Mouse (Mus musculus): ENCODE measurements at regions not wholly inside any gene's neighbourhood (a gene's known extent, or its start where the extent isn't known, plus 50 kb on each side); places are given as distances from the start of the nearest gene placed in this dataset.

DNA sequence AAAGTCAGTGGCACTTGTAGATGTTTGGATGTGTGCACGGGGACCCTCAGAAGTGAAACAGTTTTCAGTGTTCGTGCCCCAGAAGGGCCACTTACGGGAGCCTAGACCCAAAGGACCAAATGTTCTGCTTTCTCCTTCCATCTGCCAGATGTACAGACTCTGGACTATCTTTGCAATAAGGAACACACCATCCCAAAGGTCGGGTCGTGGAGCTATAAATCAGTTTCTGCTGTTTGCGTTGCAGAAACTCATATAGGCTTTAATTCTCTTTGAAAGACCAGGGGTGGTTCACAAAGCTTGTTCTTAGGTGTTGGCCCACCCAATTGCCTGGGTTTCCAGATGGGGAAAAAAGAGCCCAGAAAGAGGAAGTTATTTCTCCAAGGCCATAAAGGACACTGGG lies 206.3 kb upstream of the Cdh5 start:
- H3K4me1 ChIP-seq (ENCODE audit: control insufficient read depth, low read depth, low read length) = no peaks in the 10 kb centered on the region
- no peaks in the 10 kb centered on the region for H3K27me3 ChIP-seq (ENCODE audit: control insufficient read depth, insufficient read depth, low read depth, low read length)
- H3K36me3 ChIP-seq (ENCODE audit: control insufficient read depth, insufficient read depth) = no peaks in the 10 kb centered on the region
- WGBS (ENCODE audit: insufficient replicate concordance) = 66% methylated on average over 6 of the region's 6 CpGs
- H3K4me3 ChIP-seq (ENCODE audit: low read depth, low read length) = no peak overlapping the region
- no peaks in the 10 kb centered on the region for H3K9me3 ChIP-seq (replicated peaks; ENCODE audit: control insufficient read depth, low read length)
- no peak overlapping the region for H3K9ac ChIP-seq (ENCODE audit: low read depth, low read length)
- H3K27ac ChIP-seq (ENCODE audit: low read length) = no peak overlapping the region
- no peak overlapping the region for H3K4me2 ChIP-seq (ENCODE audit: low read depth, low read length)
- no peak for ATAC-seq (ENCODE audit: low read depth)

- no peaks in the 10 kb centered on the region for H3K27me3 ChIP-seq (ENCODE audit: control insufficient read depth, insufficient read depth, low read depth, low read length)
- H3K9ac ChIP-seq (ENCODE audit: low read depth, low read length) = no peak overlapping the region
- H3K4me3 ChIP-seq (ENCODE audit: low read depth, low read length) = no peak overlapping the region
- no peaks in the 10 kb centered on the region for H3K9me3 ChIP-seq (replicated peaks; ENCODE audit: control insufficient read depth, low read length)
- no peaks in the 10 kb centered on the region for H3K36me3 ChIP-seq (ENCODE audit: control insufficient read depth, insufficient read depth)
- no peak overlapping the region for H3K27ac ChIP-seq (ENCODE audit: low read length)
- no peak for ATAC-seq (ENCODE audit: low read depth)
- WGBS (ENCODE audit: insufficient replicate concordance) = 64% methylated on average over 7 of the region's 7 CpGs
- H3K4me2 ChIP-seq (ENCODE audit: low read depth, low read length) = no peak overlapping the region
- H3K4me1 ChIP-seq (ENCODE audit: control insufficient read depth, low read depth, low read length) = no peaks in the 10 kb centered on the region
These were observed 204.0 kb upstream of the Cdh5 start for GRCm38 (mm10) chr8:103897463-103897862.

DNA sequence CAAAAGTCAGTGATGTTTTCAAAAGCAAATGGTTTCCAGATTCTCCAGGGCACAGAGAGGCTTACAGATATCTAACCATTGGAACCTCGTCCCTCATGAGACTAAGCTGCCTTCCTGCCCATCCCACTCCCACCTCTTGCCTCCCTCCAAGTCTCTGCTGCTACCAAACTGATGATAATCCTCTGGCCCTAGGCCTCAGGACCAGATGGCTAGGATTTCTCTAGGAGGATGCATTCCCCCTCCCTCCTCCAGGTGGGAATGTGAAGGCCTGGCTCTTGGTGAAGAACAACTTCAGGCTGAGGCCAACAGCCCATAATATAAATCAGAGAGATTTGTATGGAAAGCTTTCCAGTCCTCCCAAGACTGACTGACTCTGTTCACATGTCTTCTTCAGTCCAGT lies 198.9 kb upstream of the Cdh5 start:
- Histone ChIP-seq H3K4me3 (ENCODE audit: low read depth, low read length) (no peak overlapping the region), H3K27me3 (ENCODE audit: control insufficient read depth, insufficient read depth, low read depth, low read length) (no peaks in the 10 kb centered on the region), H3K9ac (ENCODE audit: low read depth, low read length) (no peak overlapping the region), H3K27ac (ENCODE audit: low read length) (no peak overlapping the region), H3K36me3 (ENCODE audit: control insufficient read depth, insufficient read depth) (no peaks in the 10 kb centered on the region), H3K4me2 (ENCODE audit: low read depth, low read length) (no peak overlapping the region), H3K9me3 (replicated peaks; ENCODE audit: control insufficient read depth, low read length) (no peaks in the 10 kb centered on the region), H3K4me1 (ENCODE audit: control insufficient read depth, low read depth, low read length) (no peaks in the 10 kb centered on the region)
- no peak for ATAC-seq (ENCODE audit: low read depth)
- WGBS (ENCODE audit: insufficient replicate concordance) = 47% methylated on average over 1 of the region's 1 CpGs

- no peak overlapping the region for H3K4me2 ChIP-seq (ENCODE audit: low read depth, low read length)
- no peak overlapping the region for H3K9ac ChIP-seq (ENCODE audit: low read depth, low read length)
- no peaks in the 10 kb centered on the region for H3K9me3 ChIP-seq (replicated peaks; ENCODE audit: control insufficient read depth, low read length)
- no peak overlapping the region for H3K27ac ChIP-seq (ENCODE audit: low read length)
- H3K27me3 ChIP-seq (ENCODE audit: control insufficient read depth, insufficient read depth, low read depth, low read length) = no peaks in the 10 kb centered on the region
- whole genome bisulfite sequencing (ENCODE audit: insufficient replicate concordance) = 62% methylated on average over 5 of the region's 5 CpGs
- no peaks in the 10 kb centered on the region for H3K36me3 ChIP-seq (ENCODE audit: control insufficient read depth, insufficient read depth)
- no peak for ATAC-seq (ENCODE audit: low read depth)
- no peaks in the 10 kb centered on the region for H3K4me1 ChIP-seq (ENCODE audit: control insufficient read depth, low read depth, low read length)
- H3K4me3 ChIP-seq (ENCODE audit: low read depth, low read length) = no peak overlapping the region
These were observed 197.8 kb upstream of the Cdh5 start for GRCm38 (mm10) chr8:103903635-103904034.

DNA sequence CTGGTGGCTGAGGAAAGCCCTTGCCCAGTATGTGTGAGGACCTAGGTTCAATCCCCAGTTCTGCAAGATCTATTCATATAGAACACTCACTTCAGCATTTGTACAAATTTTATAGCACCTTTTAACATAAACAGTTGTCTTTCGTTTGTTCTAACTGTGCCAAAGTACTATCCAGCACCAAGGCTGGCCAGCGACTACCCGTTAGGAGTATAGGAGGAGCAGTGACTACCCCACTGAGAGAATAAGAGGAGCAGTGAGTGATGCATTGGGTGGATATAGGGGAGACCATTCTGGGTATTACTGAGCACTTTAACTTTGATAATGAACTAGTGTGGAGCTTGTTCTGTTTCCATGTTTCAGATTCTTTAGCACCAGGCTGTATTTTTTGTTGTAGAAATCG lies 193.8 kb upstream of the Cdh5 start:
- no peaks in the 10 kb centered on the region for H3K9me3 ChIP-seq (replicated peaks; ENCODE audit: control insufficient read depth, low read length)
- no peaks in the 10 kb centered on the region for H3K27me3 ChIP-seq (ENCODE audit: control insufficient read depth, insufficient read depth, low read depth, low read length)
- no peak overlapping the region for H3K4me3 ChIP-seq (ENCODE audit: low read depth, low read length)
- no peaks in the 10 kb centered on the region for H3K4me1 ChIP-seq (ENCODE audit: control insufficient read depth, low read depth, low read length)
- H3K36me3 ChIP-seq (ENCODE audit: control insufficient read depth, insufficient read depth) = no peaks in the 10 kb centered on the region
- no peak overlapping the region for H3K4me2 ChIP-seq (ENCODE audit: low read depth, low read length)
- ATAC-seq (ENCODE audit: low read depth) = no peak
- no peak overlapping the region for H3K27ac ChIP-seq (ENCODE audit: low read length)
- no peak overlapping the region for H3K9ac ChIP-seq (ENCODE audit: low read depth, low read length)
- 63% methylated on average over 4 of the region's 4 CpGs for WGBS (ENCODE audit: insufficient replicate concordance)

DNA sequence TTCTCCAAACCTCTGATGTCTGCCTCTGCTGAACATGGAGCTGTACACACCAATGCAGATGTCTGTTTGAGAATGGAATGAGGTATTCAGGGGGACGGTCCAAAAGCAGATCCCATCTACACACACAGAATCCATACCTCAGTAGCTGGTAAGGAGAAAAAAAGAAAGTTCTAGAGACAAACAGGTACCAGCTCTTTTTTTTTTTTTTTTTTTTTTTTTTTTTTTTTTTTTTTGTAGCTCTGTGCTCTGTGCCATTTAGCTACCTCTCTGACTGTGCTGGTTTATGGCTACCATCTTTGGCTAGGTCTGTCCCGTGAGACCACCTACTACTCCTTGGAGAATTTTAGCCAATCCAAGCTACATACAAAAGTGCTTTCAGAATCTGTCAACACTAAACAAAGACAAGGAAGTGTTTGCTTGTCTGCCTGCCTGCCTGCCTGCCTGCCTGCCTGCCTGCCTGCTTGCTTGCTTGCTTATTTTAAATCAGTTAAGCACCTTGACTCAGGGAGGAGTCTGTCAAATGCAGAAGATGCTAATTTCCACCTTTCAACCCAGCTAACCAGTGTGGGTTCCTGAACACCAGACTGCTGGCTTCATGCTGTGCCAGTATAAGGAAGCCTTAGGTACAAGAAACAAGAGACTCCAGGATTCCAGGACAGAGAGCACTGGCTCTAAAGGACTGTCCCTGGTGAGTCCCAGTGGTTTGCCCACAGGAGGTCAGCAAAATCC lies 190.0 kb upstream of the Cdh5 start:
- no peak for ATAC-seq (ENCODE audit: low read depth)
- WGBS (ENCODE audit: insufficient replicate concordance) = 56% methylated on average over 2 of the region's 2 CpGs
- no peak overlapping the region for H3K9ac ChIP-seq (ENCODE audit: low read depth, low read length)

DNA sequence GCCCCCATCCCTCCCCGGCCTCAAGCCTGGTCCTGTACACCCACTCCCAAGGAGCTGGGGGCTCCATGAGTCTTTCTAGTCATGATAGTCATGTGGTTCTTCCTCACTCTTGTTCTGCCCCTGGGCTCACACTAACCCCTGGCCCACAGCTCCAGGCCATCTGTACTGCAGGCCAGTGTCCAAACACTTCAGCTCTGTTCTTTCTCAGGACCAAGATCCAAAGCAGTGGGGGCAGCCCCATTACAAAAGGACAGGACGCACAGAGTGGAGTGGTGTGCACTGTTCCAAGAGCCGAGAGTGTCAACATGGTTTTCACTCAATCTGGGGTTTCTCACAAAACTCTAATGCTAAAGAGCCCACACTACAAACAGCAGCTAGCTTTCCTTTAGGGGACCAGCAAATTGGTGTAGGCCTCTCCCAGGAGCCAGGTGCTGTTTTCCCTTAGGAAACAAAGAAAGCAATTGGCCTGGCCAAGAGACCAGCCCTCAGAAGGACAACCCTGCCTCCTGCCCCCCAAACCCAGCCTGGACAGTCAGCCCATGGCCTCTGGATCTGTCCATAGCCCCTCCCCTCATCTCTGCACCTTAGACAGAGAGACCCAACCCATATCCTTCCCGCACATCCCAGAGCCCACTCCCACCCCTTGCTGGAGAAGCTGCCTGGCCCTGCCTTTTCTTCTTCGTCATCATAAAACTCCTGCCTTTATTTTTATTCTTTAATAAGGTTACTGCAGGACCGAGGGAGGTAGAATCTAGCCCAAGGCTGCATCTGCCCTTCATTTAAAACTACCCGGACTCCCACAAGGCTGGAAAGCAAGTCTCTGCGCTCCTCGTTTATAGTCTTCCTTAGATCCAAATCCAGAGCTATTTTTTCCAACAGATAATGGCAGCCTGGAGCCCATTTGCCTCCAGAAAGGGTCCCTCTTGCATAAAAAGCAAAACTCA lies 188.2 kb upstream of the Cdh5 start:
- Histone ChIP-seq H3K4me2 (ENCODE audit: low read depth, low read length) (no peak overlapping the region), H3K9ac (ENCODE audit: low read depth, low read length) (no peak overlapping the region), H3K4me3 (ENCODE audit: low read depth, low read length) (no peak overlapping the region), H3K9me3 (replicated peaks; ENCODE audit: control insufficient read depth, low read length) (no peaks in the 10 kb centered on the region), H3K36me3 (ENCODE audit: control insufficient read depth, insufficient read depth) (no peaks in the 10 kb centered on the region), H3K4me1 (ENCODE audit: control insufficient read depth, low read depth, low read length) (no peaks in the 10 kb centered on the region), H3K27ac (ENCODE audit: low read length) (no peak overlapping the region), H3K27me3 (ENCODE audit: control insufficient read depth, insufficient read depth, low read depth, low read length) (no peaks in the 10 kb centered on the region)
- WGBS (ENCODE audit: insufficient replicate concordance) = 60% methylated on average over 9 of the region's 9 CpGs
- no peak for ATAC-seq (ENCODE audit: low read depth)

More for the DNA sequence above, 190.0 kb upstream of the Cdh5 start:
- Histone ChIP-seq H3K9me3 (replicated peaks; ENCODE audit: control insufficient read depth, low read length) (no peaks in the 10 kb centered on the region), H3K27ac (ENCODE audit: low read length) (no peak overlapping the region), H3K27me3 (ENCODE audit: control insufficient read depth, insufficient read depth, low read depth, low read length) (no peaks in the 10 kb centered on the region), H3K4me1 (ENCODE audit: control insufficient read depth, low read depth, low read length) (no peaks in the 10 kb centered on the region), H3K36me3 (ENCODE audit: control insufficient read depth, insufficient read depth) (no peaks in the 10 kb centered on the region), H3K4me2 (ENCODE audit: low read depth, low read length) (no peak overlapping the region), H3K4me3 (ENCODE audit: low read depth, low read length) (no peak overlapping the region)

- ATAC-seq (ENCODE audit: low read depth) = no peak
- Histone ChIP-seq H3K36me3 (ENCODE audit: control insufficient read depth, insufficient read depth) (no peaks in the 10 kb centered on the region), H3K4me3 (ENCODE audit: low read depth, low read length) (no peak overlapping the region), H3K4me2 (ENCODE audit: low read depth, low read length) (no peak overlapping the region), H3K4me1 (ENCODE audit: control insufficient read depth, low read depth, low read length) (no peaks in the 10 kb centered on the region), H3K27ac (ENCODE audit: low read length) (no peak overlapping the region), H3K9me3 (replicated peaks; ENCODE audit: control insufficient read depth, low read length) (no peaks in the 10 kb centered on the region), H3K9ac (ENCODE audit: low read depth, low read length) (no peak overlapping the region), H3K27me3 (ENCODE audit: control insufficient read depth, insufficient read depth, low read depth, low read length) (no peaks in the 10 kb centered on the region)
- WGBS (ENCODE audit: insufficient replicate concordance) = 39% methylated on average over 6 of the region's 6 CpGs
These were observed 187.3 kb upstream of the Cdh5 start for GRCm38 (mm10) chr8:103913927-103914640.
